Mouse (Mus musculus) CH12F3 (cell line): Measurements from ENCODE around the gene Prss42.

Experiments
- in situ Hi-C: fragments of 300-500 bp; cut with MboI; formaldehyde crosslinking; loops from 2 replicates; pipeline ENCODE4 v1.14.3; 2020; ENCODE audit warnings: low sequenced_read_pairs

The Prss42 gene

GRCm38 (mm10) chr9:110797866-110798265 is at the start of gene Prss42:
Gene Prss42 (plus strand): TSS chr9:110798166.
- in situ Hi-C loops: no loop called here

GRCm38 (mm10) chr9:110748451-110748850 is 49.5 kb upstream of the Prss42 start:
- in situ Hi-C loops: no loop called here

GRCm38 (mm10) chr9:110750404-110751187 is 47.4 kb upstream of the Prss42 start:
- in situ Hi-C loops: no loop called here

- in situ Hi-C loops: no loop called here
Observed at GRCm38 (mm10) chr9:110751412-110751811, 46.6 kb upstream of the Prss42 start.

GRCm38 (mm10) chr9:110752917-110753435 is 45.0 kb upstream of the Prss42 start:
- in situ Hi-C loops: no loop called here

- in situ Hi-C loops: no loop called here
Observed at GRCm38 (mm10) chr9:110753773-110754172, 44.2 kb upstream of the Prss42 start.

GRCm38 (mm10) chr9:110757816-110758215 is 40.1 kb upstream of the Prss42 start:
- in situ Hi-C loops: no loop called here

GRCm38 (mm10) chr9:110758605-110759004 is 39.4 kb upstream of the Prss42 start:
- in situ Hi-C loops: no loop called here

- in situ Hi-C loops: no loop called here
Observed at GRCm38 (mm10) chr9:110759265-110759664, 38.7 kb upstream of the Prss42 start.

- in situ Hi-C loops: no loop called here
Observed at GRCm38 (mm10) chr9:110760886-110761285, 37.1 kb upstream of the Prss42 start.

GRCm38 (mm10) chr9:110762763-110763162 is 35.2 kb upstream of the Prss42 start:
- in situ Hi-C loops: no loop called here

- in situ Hi-C loops: no loop called here
Observed at GRCm38 (mm10) chr9:110763405-110763804, 34.6 kb upstream of the Prss42 start.

- in situ Hi-C loops: loop anchor here (10.0 kb wide), 1 partner anchor 58 kb away; no protein-coding TSS in a partner anchor
Observed at GRCm38 (mm10) chr9:110772336-110772735, 25.6 kb upstream of the Prss42 start.

- in situ Hi-C loops: loop anchor here (10.0 kb wide), 1 partner anchor 60 kb away; no protein-coding TSS in a partner anchor
Observed at GRCm38 (mm10) chr9:110774403-110775268, 23.3 kb upstream of the Prss42 start.

- in situ Hi-C loops: loop anchor here (10.0 kb wide), 1 partner anchor 61 kb away; no protein-coding TSS in a partner anchor
Observed at GRCm38 (mm10) chr9:110775269-110776022, 22.5 kb upstream of the Prss42 start.

GRCm38 (mm10) chr9:110778100-110778499 is 19.9 kb upstream of the Prss42 start:
- in situ Hi-C loops: loop anchor here (10.0 kb wide), 1 partner anchor 63 kb away; no protein-coding TSS in a partner anchor

- in situ Hi-C loops: loop anchor here (10.0 kb wide), 1 partner anchor 64 kb away; no protein-coding TSS in a partner anchor
Observed at GRCm38 (mm10) chr9:110778559-110778958, 19.4 kb upstream of the Prss42 start.

GRCm38 (mm10) chr9:110779242-110779913 is 18.6 kb upstream of the Prss42 start:
- in situ Hi-C loops: loop anchor here (10.0 kb wide), 1 partner anchor 65 kb away; no protein-coding TSS in a partner anchor

GRCm38 (mm10) chr9:110781256-110781721 is 16.7 kb upstream of the Prss42 start:
- in situ Hi-C loops: no loop called here

GRCm38 (mm10) chr9:110781731-110782130 is 16.2 kb upstream of the Prss42 start:
- in situ Hi-C loops: no loop called here
